Mouse (Mus musculus): ENCODE results near the gene Gpr156. TPM values are rescaled to one million over a fixed set of nuclear protein-coding genes. Genes with fewer than 3 reads are reported as not detected.

Gene Gpr156
- polyA plus RNA-seq, 1 experiment from 2014 or later: 0.23 TPM

Other genes starting within 250 kb of the Gpr156 start
- 59.9 and 70.6 TPM in 2 replicates for gene Fstl1, start 139.6 kb upstream of the Gpr156 start, polyA plus RNA-seq (2015; fragmentation: Nextera tagmentation; extraction: Ambion mirVana)
- gene Gm36028, start 55.4 kb upstream of the Gpr156 start, polyA plus RNA-seq (2015; fragmentation: Nextera tagmentation; extraction: Ambion mirVana): 0.12 and 0.17 TPM in 2 replicates
- 31.2 and 34.6 TPM in 2 replicates for gene Lrrc58, start 48.1 kb upstream of the Gpr156 start, polyA plus RNA-seq (2015; fragmentation: Nextera tagmentation; extraction: Ambion mirVana)
- gene Gsk3b, start 172.5 kb downstream of the Gpr156 start, polyA plus RNA-seq (2015; fragmentation: Nextera tagmentation; extraction: Ambion mirVana): 37.9 and 45.6 TPM in 2 replicates